Mouse (Mus musculus) CH12.LX (cell line): ENCODE measurements around the gene Rbm33.

ENCODE experiments used
- CTCF ChIP-seq, 2 experiments: IDR thresholded peaks in 1 of 2; conservative IDR thresholded peaks in 1 of 2; 2 replicates each; pipeline ENCODE4 v1.5.1; 2011 to 2012; ENCODE audit warnings: low read depth in 2 of 2, low read length in 2 of 2, improper control_type of control experiment in 1 of 2, inconsistent platforms in 1 of 2, mild to moderate bottlenecking in 1 of 2, moderate library complexity in 1 of 2
- JUN ChIP-seq: IDR thresholded peaks from 2 replicates; pipeline ENCODE4 v1.6.1; 2011; ENCODE audit warnings: low read depth, mild to moderate bottlenecking, low read length, improper control_type of control experiment, moderate library complexity; ENCODE audit not compliant: insufficient read depth
- JUND ChIP-seq: conservative IDR thresholded peaks from 2 replicates; pipeline ENCODE4 v1.6.1; 2011; ENCODE audit warnings: low read depth, low read length, improper control_type of control experiment
- MEF2A ChIP-seq: IDR thresholded peaks from 2 replicates; pipeline ENCODE4 v1.6.1; 2014; ENCODE audit warnings: low read depth, mild to moderate bottlenecking, inconsistent platforms, low read length, improper control_type of control experiment, borderline replicate concordance
- NRF1 ChIP-seq: IDR thresholded peaks from 2 replicates; pipeline ENCODE4 v1.6.1; 2014; ENCODE audit warnings: low read depth, mild to moderate bottlenecking, inconsistent platforms, low read length, improper control_type of control experiment, moderate library complexity
- POLR2A ChIP-seq: IDR thresholded peaks from 2 replicates; pipeline ENCODE4 v1.6.1; 2011; ENCODE audit warnings: low read depth, mild to moderate bottlenecking, improper control_type of control experiment, low read length
- POLR2AphosphoS2 ChIP-seq: IDR thresholded peaks from 2 replicates; pipeline ENCODE4 v1.6.1; 2011; ENCODE audit warnings: low read depth, low read length, improper control_type of control experiment
- RCOR1 ChIP-seq: conservative IDR thresholded peaks from 2 replicates; pipeline ENCODE4 v1.6.1; 2012; ENCODE audit warnings: low read depth, mild to moderate bottlenecking, inconsistent platforms, low read length, improper control_type of control experiment
- USF2 ChIP-seq: conservative IDR thresholded peaks from 2 replicates; pipeline ENCODE4 v1.6.1; 2011; ENCODE audit warnings: low read depth, low read length, improper control_type of control experiment
- ZNF384 ChIP-seq: IDR thresholded peaks from 2 replicates; pipeline ENCODE4 v1.6.1; 2012; ENCODE audit warnings: low read depth, low read length, improper control_type of control experiment, inconsistent platforms

DNA sequence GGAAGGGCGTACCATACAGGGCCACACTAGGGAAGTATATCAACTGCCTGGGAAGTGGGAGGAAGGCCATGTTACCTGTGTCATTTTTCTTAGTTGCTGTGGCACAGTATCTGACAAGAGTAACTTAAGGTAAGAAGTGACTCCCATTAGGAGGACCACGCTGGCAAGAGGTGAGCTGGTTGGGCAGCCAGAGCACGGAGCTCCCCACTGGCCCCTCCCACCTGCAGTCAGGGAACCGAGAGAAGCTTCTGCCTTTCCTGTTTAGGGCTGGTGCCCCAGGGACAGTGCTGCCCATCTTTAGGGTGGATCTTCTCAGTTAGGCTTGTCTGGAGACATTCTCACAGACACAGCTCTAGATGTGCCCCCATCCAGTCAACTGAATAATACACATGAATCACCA lies 106.9 kb downstream of the Rbm33 start:
- no peak for TF ChIP-seq CTCF (conservative IDR thresholded peaks at IDR 0.05 in 1 of 2, IDR thresholded peaks at IDR 0.05 in 1 of 2; ENCODE audit: low read depth in 2 of 2, low read length in 2 of 2)
- TF ChIP-seq POLR2A, result no peak
- no peak for TF ChIP-seq JUN
- no peak for TF ChIP-seq NRF1
- TF ChIP-seq MEF2A, result no peak
- TF ChIP-seq POLR2AphosphoS2, result no peak
- TF ChIP-seq USF2, result no peak
- TF ChIP-seq ZNF384, result no peak
- no peak for TF ChIP-seq JUND
- no peak for TF ChIP-seq RCOR1
